Mouse (Mus musculus) ES-Bruce4 (cell line): ENCODE data around the gene Gm10320.

Source experiments
- CTCF ChIP-seq: IDR thresholded peaks from one replicate; pipeline ENCODE4 v1.8.1; 2011; ENCODE audit warnings: low read depth, low read length
- EP300 ChIP-seq: IDR thresholded peaks from 2 replicates; pipeline ENCODE4 v1.6.1; 2011; ENCODE audit warnings: low read depth, low read length; ENCODE audit not compliant: insufficient read depth
- POLR2A ChIP-seq: IDR thresholded peaks from one replicate; pipeline ENCODE4 v1.8.1; 2011; ENCODE audit warnings: low read length; ENCODE audit not compliant: insufficient read depth

DNA sequence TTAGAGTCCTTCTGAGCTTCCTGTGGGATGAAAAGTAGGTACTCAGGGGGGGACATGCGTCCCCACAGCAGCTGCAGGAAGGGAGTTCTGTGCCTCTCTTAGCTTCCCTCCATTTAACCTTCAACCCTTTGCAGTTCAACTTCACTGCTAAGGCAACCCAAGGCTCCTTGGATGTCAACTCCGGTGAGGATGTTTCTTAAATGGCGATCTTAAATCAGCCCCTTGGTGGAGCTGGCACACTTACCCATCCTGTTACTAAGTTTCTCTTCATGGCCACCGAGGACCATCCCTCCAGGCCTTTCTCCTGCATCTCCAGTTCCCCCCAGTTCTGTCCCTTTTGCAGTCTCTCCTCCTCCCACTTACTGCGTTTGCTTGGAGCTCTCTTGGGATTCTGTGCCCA is 6.8 kb upstream of the Gm10320 start:
- no peak for TF ChIP-seq CTCF
- TF ChIP-seq POLR2A = no peak
- no peak for TF ChIP-seq EP300
